Mouse (Mus musculus): Measurements from ENCODE around the gene Fndc11. TPM values are rescaled to one million over a fixed set of nuclear protein-coding genes. Genes with fewer than 3 reads are reported as not detected.
A peak's percentile ranks its signal among the peaks of the same experiment; 100 is the strongest.
"Not testable (repeated sequence)": the region's sequence is repeated elsewhere in the genome, so short reads cannot be mapped to it uniquely, and the experiment has no call there.

Fndc11 gene
- polyA plus RNA-seq, 1 experiment from 2014 or later = 0.55 TPM

DNA sequence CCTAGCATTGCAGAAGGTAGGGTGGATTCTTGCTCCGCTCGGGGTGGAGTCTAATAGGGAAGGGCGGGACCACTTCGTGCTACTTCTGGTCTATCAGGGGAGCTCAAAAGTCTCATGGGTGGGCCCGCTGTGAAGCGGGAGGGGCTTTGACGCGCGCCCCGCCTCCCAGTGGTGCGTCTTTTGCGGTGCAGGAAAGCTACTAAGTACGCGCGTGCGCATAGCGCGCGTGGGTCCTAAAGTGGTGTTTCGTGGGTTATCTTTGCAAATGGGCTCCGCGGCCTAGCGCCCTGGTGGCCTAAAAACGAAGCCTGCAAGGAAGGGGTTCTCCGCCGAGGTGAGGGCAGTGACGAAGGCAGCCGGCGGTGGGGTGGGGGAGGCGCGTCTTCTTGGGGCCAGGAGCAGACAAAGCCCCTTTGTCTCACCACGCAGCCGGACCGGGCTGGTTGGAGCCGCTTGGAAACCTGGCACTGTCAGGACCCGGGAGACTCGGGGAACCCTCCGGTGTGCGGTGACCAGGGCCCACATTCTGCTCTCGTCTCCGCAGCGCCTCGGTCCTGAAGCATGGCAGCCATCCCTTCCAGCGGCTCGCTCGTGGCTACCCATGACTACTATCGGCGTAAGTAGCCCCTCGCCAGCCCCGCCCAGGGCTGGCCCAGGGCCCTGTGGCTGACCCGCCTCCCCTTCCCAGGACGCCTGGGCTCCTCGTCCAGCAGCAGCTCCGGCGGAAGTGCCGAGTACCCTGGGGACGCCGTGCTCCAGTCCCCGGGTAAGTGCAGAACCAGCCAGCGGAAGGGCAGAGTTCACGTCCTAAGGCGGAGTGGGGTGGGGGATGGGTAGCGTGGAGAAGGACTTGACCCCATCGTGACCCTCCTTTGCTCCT lies 32.5 kb upstream of the Fndc11 start, which contains the start of gene Ppdpf:
Gene Ppdpf (plus strand): TSS at position 127 of the 880 bp plus-strand sequence.
- ATAC-seq (replicated peaks; ENCODE audit: low FRiP score, low read depth) (peak; percentile 92), DNase-seq (ENCODE audit: low spot score) (peak; percentile 95)
- Histone ChIP-seq H3K9me3 (replicated peaks; ENCODE audit: low read length) (no peaks in the 10 kb centered on the region), H3K36me3 (ENCODE audit: insufficient read depth, low read length) (0 out of 2 replicates have a peak, but pooled peaks cover 4% of the 10 kb centered on the region), H3K27ac (peak within 1 kb of the TSS; percentile 97), H3K4me1 (replicated peaks; ENCODE audit: insufficient read depth, low read length) (peaks cover 6% of the 10 kb centered on the region; the same call in 1 of the 2 replicates), H3K4me2 (ENCODE audit: low read length) (peak within 1 kb of the TSS; percentile 72), H3K9ac (ENCODE audit: low read depth, low read length) (peak within 1 kb of the TSS; percentile 85), H3K4me3 (replicated peaks; ENCODE audit: low read depth, low read length) (peak within 1 kb of the TSS; percentile 68), H3K27me3 (ENCODE audit: insufficient read depth, low read length) (no peaks in the 10 kb centered on the region)
- TF ChIP-seq CTCF (IDR thresholded peaks at IDR 0.05; ENCODE audit: low read depth) = peak; percentile 37; the same call in 1 of the 2 replicates
- under 1% methylated on average over 63 of the region's 64 CpGs for WGBS

DNA sequence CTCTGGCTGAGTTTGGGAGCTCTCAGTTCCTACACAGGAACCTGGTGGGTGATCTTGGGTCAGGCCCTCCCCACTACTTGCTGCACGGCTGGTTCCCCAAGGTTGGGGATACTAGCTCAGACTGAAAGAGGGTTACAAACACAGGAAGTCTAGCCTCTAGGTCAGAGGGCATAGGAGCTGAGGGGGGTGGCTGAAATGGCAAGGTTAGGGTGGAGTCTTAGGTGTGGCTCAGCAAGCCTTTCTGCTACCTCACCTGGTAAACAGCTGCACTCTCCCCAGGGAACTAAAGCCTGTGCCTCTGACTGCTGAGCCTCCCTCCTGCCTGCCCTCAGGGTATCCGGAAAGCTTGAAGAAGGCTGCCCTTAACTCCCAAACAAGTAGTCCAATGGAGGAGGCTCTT lies 31.1 kb upstream of the Fndc11 start:
- Histone ChIP-seq H3K4me1 (replicated peaks; ENCODE audit: insufficient read depth, low read length) (peaks cover 6% of the 10 kb centered on the region; the same call in 1 of the 2 replicates), H3K27me3 (ENCODE audit: insufficient read depth, low read length) (no peaks in the 10 kb centered on the region), H3K9me3 (replicated peaks; ENCODE audit: low read length) (no peaks in the 10 kb centered on the region), H3K36me3 (ENCODE audit: insufficient read depth, low read length) (0 out of 2 replicates have a peak, but pooled peaks cover 4% of the 10 kb centered on the region), H3K27ac (peak overlapping the region; percentile 73; the same call in 1 of the 2 replicates), H3K4me3 (replicated peaks; ENCODE audit: low read depth, low read length) (no peak overlapping the region), H3K9ac (ENCODE audit: low read depth, low read length) (no peak overlapping the region), H3K4me2 (ENCODE audit: low read length) (peak overlapping the region; percentile 24; the same call in 1 of the 2 replicates)
- peak; percentile 22 for DNase-seq (ENCODE audit: low spot score)
- no peak for TF ChIP-seq CTCF (IDR thresholded peaks at IDR 0.05; ENCODE audit: low read depth)
- no peak for ATAC-seq (replicated peaks; ENCODE audit: low FRiP score, low read depth)
- 38% methylated on average over 2 of the region's 2 CpGs for WGBS

DNA sequence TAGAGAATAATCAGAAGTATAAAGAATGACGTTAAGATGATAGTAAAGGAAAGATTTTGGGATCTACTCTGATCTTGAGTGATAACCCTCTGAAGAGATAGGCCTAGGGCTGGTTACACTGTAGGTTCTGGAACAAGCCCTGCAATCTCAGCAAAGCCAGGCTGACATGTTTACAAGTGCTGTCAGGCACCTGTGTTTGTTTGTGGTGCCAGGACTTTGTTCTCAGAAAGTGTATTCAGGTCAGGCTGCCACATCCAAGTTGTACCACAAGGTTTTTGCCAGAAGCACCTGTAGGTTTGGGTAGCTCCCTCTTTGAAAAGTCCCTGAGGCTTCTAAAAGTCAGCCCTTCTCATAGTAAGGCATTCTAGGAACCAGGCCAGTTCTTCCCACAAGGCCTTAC lies 30.5 kb upstream of the Fndc11 start:
- peak overlapping the region; percentile 73; the same call in 1 of the 2 replicates for H3K27ac ChIP-seq
- WGBS = 94% methylated on average over 1 of the region's 1 CpGs
- no peak for TF ChIP-seq CTCF (IDR thresholded peaks at IDR 0.05; ENCODE audit: low read depth)
- H3K9me3 ChIP-seq (replicated peaks; ENCODE audit: low read length) = no peaks in the 10 kb centered on the region
- no peak overlapping the region for H3K4me2 ChIP-seq (ENCODE audit: low read length)
- H3K4me3 ChIP-seq (replicated peaks; ENCODE audit: low read depth, low read length) = no peak overlapping the region
- ATAC-seq (replicated peaks; ENCODE audit: low FRiP score, low read depth) = no peak
- no peak for DNase-seq (ENCODE audit: low spot score)
- peaks cover 6% of the 10 kb centered on the region; the same call in 1 of the 2 replicates for H3K4me1 ChIP-seq (replicated peaks; ENCODE audit: insufficient read depth, low read length)
- 0 out of 2 replicates have a peak, but pooled peaks cover 4% of the 10 kb centered on the region for H3K36me3 ChIP-seq (ENCODE audit: insufficient read depth, low read length)
- no peak overlapping the region for H3K9ac ChIP-seq (ENCODE audit: low read depth, low read length)
- H3K27me3 ChIP-seq (ENCODE audit: insufficient read depth, low read length) = no peaks in the 10 kb centered on the region

DNA sequence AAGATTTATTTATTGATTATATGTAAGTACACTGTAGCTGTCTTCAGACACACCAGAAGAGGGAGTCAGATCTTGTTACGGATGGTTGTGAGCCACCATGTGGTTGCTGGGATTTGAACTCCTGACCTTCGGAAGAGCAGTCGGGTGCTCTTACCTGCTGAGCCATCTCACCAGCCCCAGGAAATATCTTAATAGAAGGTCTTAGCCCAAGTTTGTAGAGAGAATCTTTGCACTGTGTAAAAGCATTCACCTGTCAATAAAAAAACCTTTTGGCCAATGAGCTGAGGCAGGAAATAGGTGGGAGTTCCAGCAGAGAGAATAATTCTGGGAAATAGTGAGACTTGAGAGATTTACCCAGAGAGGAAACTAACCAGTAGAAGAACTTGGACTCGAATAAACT lies 28.4 kb upstream of the Fndc11 start:
- H3K9ac ChIP-seq (ENCODE audit: low read depth, low read length); H3K9me3 ChIP-seq (replicated peaks; ENCODE audit: low read length); H3K4me1 ChIP-seq (replicated peaks; ENCODE audit: insufficient read depth, low read length); H3K36me3 ChIP-seq (ENCODE audit: insufficient read depth, low read length); DNase-seq (ENCODE audit: low spot score); ATAC-seq (replicated peaks; ENCODE audit: low FRiP score, low read depth); H3K4me3 ChIP-seq (replicated peaks; ENCODE audit: low read depth, low read length); H3K4me2 ChIP-seq (ENCODE audit: low read length); H3K27me3 ChIP-seq (ENCODE audit: insufficient read depth, low read length); H3K27ac ChIP-seq: not testable (repeated sequence)
- 73% methylated on average over 3 of the region's 4 CpGs for WGBS

DNA sequence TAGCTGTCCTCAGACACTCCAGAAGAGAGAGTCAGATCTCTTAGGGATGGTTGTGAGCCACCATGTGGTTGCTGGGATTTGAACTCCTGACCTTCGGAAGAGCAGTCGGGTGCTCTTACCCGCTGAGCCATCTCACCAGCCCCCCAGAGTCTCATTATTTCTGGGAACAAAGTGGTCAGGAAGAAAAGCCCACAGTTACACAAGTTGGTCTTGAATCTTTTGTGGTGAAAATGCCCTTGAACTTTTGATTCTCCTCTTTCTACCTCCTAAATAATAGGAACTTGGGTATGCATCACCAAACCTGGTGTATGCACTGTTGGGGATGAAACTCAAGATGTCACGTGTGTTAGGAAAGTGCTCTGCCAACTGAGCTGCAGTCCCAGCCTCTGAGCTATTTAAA lies 27.9 kb upstream of the Fndc11 start:
- TF ChIP-seq CTCF (IDR thresholded peaks at IDR 0.05; ENCODE audit: low read depth) = no peak
- H3K4me2 ChIP-seq (ENCODE audit: low read length) = no peak overlapping the region
- no peak for ATAC-seq (replicated peaks; ENCODE audit: low FRiP score, low read depth)
- 70% methylated on average over 4 of the region's 4 CpGs for WGBS
- peaks cover 6% of the 10 kb centered on the region; the same call in 1 of the 2 replicates for H3K4me1 ChIP-seq (replicated peaks; ENCODE audit: insufficient read depth, low read length)
- no peak overlapping the region for H3K27ac ChIP-seq
- no peaks in the 10 kb centered on the region for H3K9me3 ChIP-seq (replicated peaks; ENCODE audit: low read length)
- no peak for DNase-seq (ENCODE audit: low spot score)
- 0 out of 2 replicates have a peak, but pooled peaks cover 4% of the 10 kb centered on the region for H3K36me3 ChIP-seq (ENCODE audit: insufficient read depth, low read length)
- no peaks in the 10 kb centered on the region for H3K27me3 ChIP-seq (ENCODE audit: insufficient read depth, low read length)
- no peak overlapping the region for H3K4me3 ChIP-seq (replicated peaks; ENCODE audit: low read depth, low read length)
- no peak overlapping the region for H3K9ac ChIP-seq (ENCODE audit: low read depth, low read length)

DNA sequence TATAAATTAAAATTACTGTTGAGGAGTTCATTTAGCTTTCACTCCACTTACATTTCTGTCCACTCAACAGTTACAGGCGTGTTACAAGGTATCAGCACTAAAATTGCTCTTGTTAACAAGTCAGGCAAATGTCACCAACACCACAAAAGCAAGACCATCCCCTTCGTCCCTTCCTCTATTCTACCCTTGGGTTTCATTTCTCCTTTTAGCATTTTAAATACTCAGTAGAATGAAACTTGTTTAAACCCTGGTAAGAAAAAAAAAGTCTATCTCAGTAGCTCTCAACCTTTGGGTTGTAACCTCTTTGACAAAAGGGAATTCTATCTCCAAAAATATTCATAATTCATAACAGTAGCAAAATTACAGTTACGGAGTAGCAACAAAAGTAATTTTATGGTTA lies 26.8 kb upstream of the Fndc11 start:
- no peak overlapping the region for H3K9ac ChIP-seq (ENCODE audit: low read depth, low read length)
- H3K27ac ChIP-seq = no peak overlapping the region
- DNase-seq (ENCODE audit: low spot score) (no peak), ATAC-seq (replicated peaks; ENCODE audit: low FRiP score, low read depth) (no peak)
- peaks cover 6% of the 10 kb centered on the region; the same call in 1 of the 2 replicates for H3K4me1 ChIP-seq (replicated peaks; ENCODE audit: insufficient read depth, low read length)
- no peak for TF ChIP-seq CTCF (IDR thresholded peaks at IDR 0.05; ENCODE audit: low read depth)
- H3K27me3 ChIP-seq (ENCODE audit: insufficient read depth, low read length) = no peaks in the 10 kb centered on the region
- H3K4me2 ChIP-seq (ENCODE audit: low read length) = no peak overlapping the region
- 0 out of 2 replicates have a peak, but pooled peaks cover 4% of the 10 kb centered on the region for H3K36me3 ChIP-seq (ENCODE audit: insufficient read depth, low read length)
- no peak overlapping the region for H3K4me3 ChIP-seq (replicated peaks; ENCODE audit: low read depth, low read length)
- H3K9me3 ChIP-seq (replicated peaks; ENCODE audit: low read length) = no peaks in the 10 kb centered on the region
- 74% methylated on average over 3 of the region's 3 CpGs for WGBS
